Mouse (Mus musculus) brain, embryonic 14.5 days (tissue): ENCODE results near the gene Nlrp9b.

Source experiments
- CTCF ChIP-seq: fragments of 200-500 bp; IDR thresholded peaks from 2 replicates; pipeline ENCODE4 v1.5.1; 2012; ENCODE audit warnings: inconsistent platforms, mild to moderate bottlenecking, moderate library complexity, borderline replicate concordance; ENCODE audit not compliant: insufficient read depth, insufficient read length; ENCODE audit errors: extremely low read depth
- POLR2A ChIP-seq: fragments of 200-500 bp; IDR thresholded peaks from 2 replicates; pipeline ENCODE4 v1.6.1; 2012; ENCODE audit warnings: mild to moderate bottlenecking, inconsistent platforms, borderline replicate concordance; ENCODE audit not compliant: poor library complexity, insufficient read depth, insufficient read length, severe bottlenecking; ENCODE audit errors: extremely low read depth

DNA sequence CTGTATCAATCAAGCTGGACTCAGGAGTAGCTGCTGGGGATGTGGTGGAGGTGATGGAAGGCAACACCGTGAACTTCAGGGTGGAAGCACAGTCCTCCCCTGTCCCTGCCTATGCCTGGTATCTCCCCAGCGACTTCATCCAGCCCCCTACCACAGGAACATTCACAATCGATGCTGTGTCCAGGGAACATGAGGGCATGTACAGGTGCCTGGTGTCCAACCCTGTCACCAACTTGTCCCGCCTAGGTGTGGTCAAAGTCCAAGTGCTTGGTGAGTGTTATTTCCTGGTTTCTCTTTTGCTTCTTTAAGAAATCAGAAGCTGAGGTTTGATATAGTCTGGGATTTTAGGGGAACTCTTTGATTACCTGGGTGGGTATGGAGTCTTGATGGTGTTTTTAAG is 19.7 kb upstream of the Nlrp9b start:
- TF ChIP-seq POLR2A = no peak
- TF ChIP-seq CTCF = no peak
